Mouse (Mus musculus) megakaryocyte, embryonic 14.5 days (primary cell): Measurements from ENCODE around the gene Lamc1.

Experiments used
- FLI1 ChIP-seq: IDR thresholded peaks from 2 replicates; pipeline ENCODE4 v1.6.1; 2012; ENCODE audit warnings: low read length, inconsistent platforms, mixed read lengths
- GATA1 ChIP-seq: IDR thresholded peaks from 3 replicates; pipeline ENCODE4 v1.6.1; 2012; ENCODE audit warnings: mixed read lengths, low read length, inconsistent platforms, borderline replicate concordance

- no peak for TF ChIP-seq GATA1
- no peak for TF ChIP-seq FLI1
Observed at GRCm38 (mm10) chr1:153345699-153346291, 13.2 kb upstream of the Lamc1 start.
